Mouse (Mus musculus): ENCODE measurements around the gene Sars. TPM values are rescaled to one million over a fixed set of nuclear protein-coding genes. Genes with fewer than 3 reads are reported as not detected.

Sars gene
- polyA plus RNA-seq, 1 experiment from 2014 or later, result 119 TPM

DNA sequence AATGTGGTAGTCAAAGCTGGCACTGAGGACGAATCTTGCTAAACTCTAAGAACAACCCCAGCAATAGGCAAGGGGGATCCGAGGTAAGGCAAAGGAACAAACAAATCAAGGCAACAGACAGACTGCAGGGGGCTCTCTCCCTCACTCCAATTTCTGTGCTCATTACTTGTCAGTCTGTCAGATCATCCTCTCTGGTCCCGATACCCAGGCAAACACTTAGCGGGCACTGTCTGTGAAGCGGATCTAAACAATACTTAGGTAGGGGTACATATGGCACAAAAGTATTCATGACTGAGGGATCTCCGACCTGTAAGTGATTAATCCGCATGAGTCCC, 8.7 kb downstream of the Sars start:
- ATAC-seq (ENCODE audit: insufficient read depth), result no peak
- no peak overlapping the region for H3K4me3 ChIP-seq (ENCODE audit: low read depth, low read length)
- TF ChIP-seq CTCF (IDR thresholded peaks at IDR 0.05; ENCODE audit: low read depth), result peak; percentile 14; the same call in 1 of the 2 replicates
- no peak for DNase-seq
- H3K9me3 ChIP-seq (ENCODE audit: low read depth, low read length), result no peaks in the 10 kb centered on the region
- no peak overlapping the region for H3K27ac ChIP-seq (ENCODE audit: low read depth)
- H3K27me3 ChIP-seq (ENCODE audit: insufficient read depth, low read length), result no peaks in the 10 kb centered on the region
- H3K4me2 ChIP-seq, result no peak overlapping the region
- WGBS, result 82% methylated on average over 7 of the region's 7 CpGs
- no peak overlapping the region for H3K9ac ChIP-seq
- H3K4me1 ChIP-seq (ENCODE audit: insufficient read depth), result no peaks in the 10 kb centered on the region
- H3K36me3 ChIP-seq (ENCODE audit: insufficient read depth), result peaks cover 57% of the 10 kb centered on the region

DNA sequence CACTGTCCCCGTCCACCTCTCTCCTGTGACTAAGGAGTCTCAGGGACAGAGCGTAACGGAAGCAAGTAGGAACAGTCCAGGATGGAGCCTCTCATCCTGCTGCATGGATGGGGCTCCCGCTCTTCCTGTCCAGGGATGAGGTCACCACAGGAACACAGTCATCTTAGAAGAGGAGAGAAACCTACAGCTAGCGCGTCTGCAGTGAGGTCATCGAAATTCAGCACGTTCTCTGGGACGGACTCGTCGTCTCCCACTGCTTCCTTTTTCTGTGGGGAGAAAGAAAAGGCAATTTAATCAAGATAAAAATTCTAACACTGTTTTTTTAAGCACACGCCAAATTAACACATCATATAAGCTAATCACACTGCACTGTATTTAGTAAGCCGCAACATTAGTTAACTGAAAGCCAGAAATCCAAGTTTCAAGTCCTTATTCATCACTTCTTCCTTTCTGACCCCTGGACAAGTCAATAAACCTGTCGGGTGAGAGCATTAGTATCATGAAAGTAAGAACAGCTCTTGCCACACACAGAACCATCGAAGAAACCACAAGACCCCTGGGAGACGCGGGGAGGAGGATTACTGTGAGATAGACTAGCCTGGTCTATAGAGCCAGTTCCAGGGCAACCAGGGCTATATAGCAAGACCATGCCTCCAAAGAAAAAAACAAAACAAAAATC, 9.2 kb downstream of the Sars start:
- no peak overlapping the region for H3K27ac ChIP-seq (ENCODE audit: low read depth)
- no peaks in the 10 kb centered on the region for H3K4me1 ChIP-seq (ENCODE audit: insufficient read depth)
- peaks cover 62% of the 10 kb centered on the region for H3K36me3 ChIP-seq (ENCODE audit: insufficient read depth)
- H3K9me3 ChIP-seq (ENCODE audit: low read depth, low read length), result no peaks in the 10 kb centered on the region
- TF ChIP-seq CTCF (IDR thresholded peaks at IDR 0.05; ENCODE audit: low read depth), result no peak
- H3K9ac ChIP-seq, result no peak overlapping the region
- no peak overlapping the region for H3K4me3 ChIP-seq (ENCODE audit: low read depth, low read length)
- no peaks in the 10 kb centered on the region for H3K27me3 ChIP-seq (ENCODE audit: insufficient read depth, low read length)
- no peak overlapping the region for H3K4me2 ChIP-seq
- WGBS, result 87% methylated on average over 17 of the region's 17 CpGs
- DNase-seq (peak; percentile 44), ATAC-seq (ENCODE audit: insufficient read depth) (peak; percentile 54; the same call in 1 of the 2 replicates)

DNA sequence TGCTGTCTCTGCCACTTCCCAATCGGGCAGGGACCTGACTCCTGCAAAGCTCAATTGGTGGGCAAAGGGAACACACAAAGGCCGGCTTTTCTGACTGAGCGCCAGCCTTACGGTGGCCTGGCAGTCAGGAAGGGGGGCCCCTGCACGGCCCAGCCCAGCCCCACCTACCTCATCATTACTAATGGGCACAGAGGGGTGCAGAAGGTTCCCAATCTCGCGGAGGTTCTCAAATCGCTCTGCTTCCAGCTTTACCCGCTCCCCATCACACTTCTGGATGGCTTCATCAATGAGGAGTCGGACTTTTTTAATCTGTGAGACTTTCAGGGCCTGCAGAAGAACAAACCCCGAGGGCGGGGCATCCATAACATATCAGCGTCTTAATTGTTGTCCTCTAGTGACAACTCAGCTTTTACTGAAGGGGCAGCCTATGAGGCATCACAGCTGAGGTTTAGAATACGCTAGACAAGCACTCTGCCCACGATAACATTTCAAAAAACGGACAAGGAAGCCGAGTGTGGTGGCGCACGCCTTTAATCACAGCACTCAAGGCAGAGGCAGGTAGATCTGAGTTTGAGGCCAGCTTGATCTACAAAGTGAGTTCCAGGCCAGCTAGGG, 11.0 kb downstream of the Sars start:
- ATAC-seq (ENCODE audit: insufficient read depth) (no peak), DNase-seq (no peak)
- H3K9me3 ChIP-seq (ENCODE audit: low read depth, low read length), result no peaks in the 10 kb centered on the region
- H3K27ac ChIP-seq (ENCODE audit: low read depth), result no peak overlapping the region
- H3K9ac ChIP-seq, result no peak overlapping the region
- H3K36me3 ChIP-seq (ENCODE audit: insufficient read depth), result peaks cover 74% of the 10 kb centered on the region
- no peak for TF ChIP-seq CTCF (IDR thresholded peaks at IDR 0.05; ENCODE audit: low read depth)
- no peak overlapping the region for H3K4me2 ChIP-seq
- H3K4me3 ChIP-seq (ENCODE audit: low read depth, low read length), result no peak overlapping the region
- WGBS, result 65% methylated on average over 19 of the region's 19 CpGs
- H3K27me3 ChIP-seq (ENCODE audit: insufficient read depth, low read length), result no peaks in the 10 kb centered on the region
- H3K4me1 ChIP-seq (ENCODE audit: insufficient read depth), result no peaks in the 10 kb centered on the region

DNA sequence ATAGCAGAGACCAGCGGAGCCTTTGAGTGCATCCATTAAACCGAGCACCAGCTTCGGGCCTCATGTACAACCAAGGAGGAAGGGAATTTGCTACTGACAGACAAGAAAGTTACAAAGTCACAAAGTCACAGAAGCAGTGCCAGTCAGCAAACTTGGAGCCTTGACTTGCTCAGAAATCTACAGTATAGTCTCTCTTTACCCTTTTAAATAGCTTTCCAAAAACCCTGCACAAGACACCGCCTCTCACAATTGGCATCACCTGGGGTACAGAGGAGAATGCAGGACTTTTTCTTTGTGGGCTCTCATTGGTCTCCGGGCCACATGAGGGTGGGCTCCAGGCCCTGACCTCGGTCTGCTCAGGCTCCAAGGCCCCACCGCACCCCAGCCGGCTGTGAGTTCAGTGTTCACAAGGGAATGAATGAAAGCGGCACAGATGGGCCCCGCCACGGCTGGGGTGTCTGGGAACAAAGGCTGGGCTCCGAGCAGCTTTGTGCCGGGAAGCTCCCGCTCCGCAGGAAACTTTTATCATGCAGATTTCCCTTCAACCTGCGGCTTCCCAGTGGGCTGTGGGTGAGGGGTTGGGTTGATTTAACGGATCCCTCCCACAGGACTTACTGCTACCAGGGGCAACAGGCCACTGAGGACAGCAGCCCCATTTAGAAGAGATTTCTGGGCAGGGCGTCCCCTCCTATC, 11.7 kb downstream of the Sars start:
- 59% methylated on average over 18 of the region's 18 CpGs for WGBS
- Histone ChIP-seq H3K27me3 (ENCODE audit: insufficient read depth, low read length) (no peaks in the 10 kb centered on the region), H3K4me1 (ENCODE audit: insufficient read depth) (no peaks in the 10 kb centered on the region), H3K4me3 (ENCODE audit: low read depth, low read length) (no peak overlapping the region), H3K9me3 (ENCODE audit: low read depth, low read length) (no peaks in the 10 kb centered on the region), H3K36me3 (ENCODE audit: insufficient read depth) (peaks cover 81% of the 10 kb centered on the region), H3K27ac (ENCODE audit: low read depth) (no peak overlapping the region), H3K4me2 (no peak overlapping the region), H3K9ac (no peak overlapping the region)
- no peak for DNase-seq
- no peak for ATAC-seq (ENCODE audit: insufficient read depth)
- TF ChIP-seq CTCF (IDR thresholded peaks at IDR 0.05; ENCODE audit: low read depth), result no peak

DNA sequence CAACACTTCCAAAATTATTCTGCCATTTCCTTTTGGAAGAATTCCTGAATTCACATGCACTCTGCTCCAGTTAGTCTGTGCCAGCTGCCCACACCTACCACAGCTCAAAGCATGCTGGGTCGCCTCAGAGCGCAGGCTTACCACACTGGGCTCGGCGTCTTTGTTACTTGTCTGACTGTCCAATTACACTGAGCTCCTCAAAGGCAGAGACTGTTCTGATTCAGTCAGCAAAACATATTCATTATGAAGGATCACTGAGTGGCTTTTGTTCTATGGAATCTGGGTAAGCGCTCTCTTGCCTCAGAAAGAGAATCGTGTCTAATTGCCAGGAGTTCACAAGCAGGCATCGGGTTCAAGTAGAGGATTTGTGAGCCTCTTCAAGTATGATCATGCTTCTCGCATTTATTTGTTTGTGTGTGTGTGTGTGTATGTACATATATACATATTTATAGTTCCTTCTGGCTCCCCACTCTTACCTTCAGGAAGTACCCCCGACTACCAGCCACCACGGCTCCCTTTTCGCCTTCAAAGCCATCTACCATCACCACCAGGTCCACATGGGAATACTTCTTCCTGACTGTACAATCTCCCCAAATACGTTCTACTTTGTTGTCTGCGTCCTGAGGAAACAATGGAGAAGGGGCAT, 12.3 kb downstream of the Sars start:
- no peak for TF ChIP-seq CTCF (IDR thresholded peaks at IDR 0.05; ENCODE audit: low read depth)
- peaks cover 88% of the 10 kb centered on the region for H3K36me3 ChIP-seq (ENCODE audit: insufficient read depth)
- H3K4me2 ChIP-seq, result no peak overlapping the region
- DNase-seq (no peak), ATAC-seq (ENCODE audit: insufficient read depth) (no peak)
- H3K9me3 ChIP-seq (ENCODE audit: low read depth, low read length), result no peaks in the 10 kb centered on the region
- no peak overlapping the region for H3K27ac ChIP-seq (ENCODE audit: low read depth)
- H3K9ac ChIP-seq, result no peak overlapping the region
- no peaks in the 10 kb centered on the region for H3K27me3 ChIP-seq (ENCODE audit: insufficient read depth, low read length)
- WGBS, result 91% methylated on average over 13 of the region's 13 CpGs
- no peak overlapping the region for H3K4me3 ChIP-seq (ENCODE audit: low read depth, low read length)
- no peaks in the 10 kb centered on the region for H3K4me1 ChIP-seq (ENCODE audit: insufficient read depth)

DNA sequence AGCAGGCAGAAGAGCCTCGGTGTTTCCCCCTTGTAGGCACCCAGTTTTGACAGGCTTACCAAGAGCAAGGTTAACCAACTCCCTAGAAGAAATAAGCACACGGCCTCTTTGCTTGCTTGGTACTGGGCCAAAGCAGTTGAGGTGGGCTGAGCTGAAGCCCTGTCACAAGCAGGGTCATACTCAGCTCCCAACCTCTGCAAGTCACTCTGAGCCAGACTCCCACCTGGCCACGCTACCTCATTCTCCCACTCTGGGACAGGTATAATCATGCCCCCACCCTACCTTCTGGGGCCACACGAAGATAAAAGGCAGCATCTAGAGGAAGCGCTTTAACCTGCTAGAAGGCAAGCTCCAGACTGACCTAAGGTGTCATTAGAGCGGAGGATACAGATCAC, 19.4 kb downstream of the Sars start:
- Histone ChIP-seq H3K4me2 (no peak overlapping the region), H3K9ac (no peak overlapping the region), H3K27ac (ENCODE audit: low read depth) (no peak overlapping the region), H3K36me3 (ENCODE audit: insufficient read depth) (peaks cover 52% of the 10 kb centered on the region), H3K4me1 (ENCODE audit: insufficient read depth) (peaks cover 9% of the 10 kb centered on the region; the same call in 1 of the 2 replicates), H3K4me3 (ENCODE audit: low read depth, low read length) (no peak overlapping the region), H3K27me3 (ENCODE audit: insufficient read depth, low read length) (no peaks in the 10 kb centered on the region), H3K9me3 (ENCODE audit: low read depth, low read length) (no peaks in the 10 kb centered on the region)
- TF ChIP-seq CTCF (IDR thresholded peaks at IDR 0.05; ENCODE audit: low read depth), result no peak
- ATAC-seq (ENCODE audit: insufficient read depth) (no peak), DNase-seq (no peak)
- 84% methylated on average over 6 of the region's 6 CpGs for WGBS

Measured in lung, embryonic 14.5 days (tissue).